Mouse (Mus musculus) limb, embryonic 10.5 days (tissue): ENCODE results near the gene Ptk6. TPM values are rescaled to one million over a fixed set of nuclear protein-coding genes. Genes with fewer than 3 reads are reported as not detected.
"Not testable (repeated sequence)": the region's sequence is repeated elsewhere in the genome, so short reads cannot be mapped to it uniquely, and the experiment has no call there.

Source experiments
- DNase-seq: peaks from one replicate; pipeline ENCODE4 v3.0.0-alpha.2; 2017; ENCODE audit warnings: low spot score
- H3K27ac ChIP-seq: fragments of 300-500 bp; sonication (generic); 2 replicates; pipeline ENCODE4 v1.5.1; 2016; ENCODE audit warnings: mild to moderate bottlenecking
- H3K27me3 ChIP-seq: fragments of 300-500 bp; sonication (generic); 2 replicates; pipeline ENCODE4 v1.6.1; 2016; ENCODE audit warnings: low read depth, mild to moderate bottlenecking; ENCODE audit not compliant: poor library complexity, severe bottlenecking
- H3K36me3 ChIP-seq: fragments of 300-500 bp; sonication (generic); 2 replicates; pipeline ENCODE4 v1.6.1; 2016; ENCODE audit warnings: mild to moderate bottlenecking, moderate library complexity
- H3K4me1 ChIP-seq: fragments of 300-500 bp; sonication (generic); 2 replicates; pipeline ENCODE4 v1.6.1; 2016
- H3K4me3 ChIP-seq: fragments of 300-500 bp; sonication (generic); 2 replicates; pipeline ENCODE4 v1.5.1; 2016; ENCODE audit warnings: mild to moderate bottlenecking, moderate library complexity
- H3K9me3 ChIP-seq: fragments of 300-500 bp; sonication (generic); replicated peaks from 2 replicates; pipeline ENCODE4 v1.6.1; 2016; ENCODE audit warnings: mild to moderate bottlenecking
- WGBS: fragments of 180-500 bp; shearing (Covaris S2); methylation state at CpG from one replicate; pipeline ENCODE4 v1.1.7; 2016; 5-methylcytosine and 5-hydroxymethylcytosine counted together
- polyA plus RNA-seq: library from polyadenylated mRNA; unstranded; fragments of >200 nt; fragmentation: Nextera tagmentation; extraction: Ambion mirVana; gene quantifications from 2 replicates; pipeline ENCODE4 v1.2.1, GENCODE M21; 2016

Gene Ptk6
- polyA plus RNA-seq, 1 experiment from 2014 or later = not detected

- H3K27ac ChIP-seq = peak overlapping the region; percentile 62; the same call in 1 of the 2 replicates
- no peaks in the 10 kb centered on the region for H3K36me3 ChIP-seq
- 5% methylated on average over 34 of the region's 34 CpGs for WGBS
- no peaks in the 10 kb centered on the region for H3K9me3 ChIP-seq
- peak overlapping the region; percentile 48 for H3K4me3 ChIP-seq
- peaks cover 60% of the 10 kb centered on the region for H3K27me3 ChIP-seq
- H3K4me1 ChIP-seq = peaks cover 31% of the 10 kb centered on the region
- no peak for DNase-seq
Observed at GRCm38 (mm10) chr2:181212389-181213020, 9.9 kb upstream of the Ptk6 start.

GRCm38 (mm10) chr2:181206118-181206517 is 3.5 kb upstream of the Ptk6 start:
- 82% methylated on average over 9 of the region's 9 CpGs for WGBS

GRCm38 (mm10) chr2:181205678-181206077 is 3.1 kb upstream of the Ptk6 start:
- WGBS = 85% methylated on average over 5 of the region's 5 CpGs
- Histone ChIP-seq H3K4me3 (no peak overlapping the region), H3K27me3 (peaks cover 21% of the 10 kb centered on the region), H3K4me1 (0 out of 2 replicates have a peak, but pooled peaks cover 7% of the 10 kb centered on the region), H3K36me3 (no peaks in the 10 kb centered on the region), H3K9me3 (no peaks in the 10 kb centered on the region), H3K27ac (no peak overlapping the region)
- DNase-seq = no peak

More at GRCm38 (mm10) chr2:181206118-181206517, 3.5 kb upstream of the Ptk6 start:
- Histone ChIP-seq H3K36me3 (no peaks in the 10 kb centered on the region), H3K4me1 (peaks cover 8% of the 10 kb centered on the region), H3K4me3 (no peak overlapping the region), H3K27me3 (peaks cover 24% of the 10 kb centered on the region), H3K27ac (no peak overlapping the region), H3K9me3 (no peaks in the 10 kb centered on the region)
- no peak for DNase-seq

- no peak overlapping the region for H3K4me3 ChIP-seq
- H3K36me3 ChIP-seq = no peaks in the 10 kb centered on the region
- H3K4me1 ChIP-seq = 0 out of 2 replicates have a peak, but pooled peaks cover 2% of the 10 kb centered on the region
- H3K9me3 ChIP-seq = no peaks in the 10 kb centered on the region
- WGBS = 90% methylated on average over 6 of the region's 6 CpGs
- no peak overlapping the region for H3K27ac ChIP-seq
- peaks cover 6% of the 10 kb centered on the region; the same call in 1 of the 2 replicates for H3K27me3 ChIP-seq
- DNase-seq = no peak
Observed at GRCm38 (mm10) chr2:181202886-181203285, 297 bp upstream of the Ptk6 start.

GRCm38 (mm10) chr2:181201606-181202005 is 983 bp downstream of the Ptk6 start:
- Histone ChIP-seq H3K36me3 (no peaks in the 10 kb centered on the region), H3K4me3 (no peak overlapping the region), H3K9me3 (no peaks in the 10 kb centered on the region), H3K4me1 (no peaks in the 10 kb centered on the region), H3K27ac (no peak overlapping the region), H3K27me3 (0 out of 2 replicates have a peak, but pooled peaks cover 3% of the 10 kb centered on the region)
- WGBS = 77% methylated on average over 3 of the region's 3 CpGs
- no peak for DNase-seq

- no peak overlapping the region for H3K4me3 ChIP-seq
- H3K36me3 ChIP-seq = no peaks in the 10 kb centered on the region
- no peak overlapping the region for H3K27ac ChIP-seq
- no peaks in the 10 kb centered on the region for H3K27me3 ChIP-seq
- WGBS = 84% methylated on average over 4 of the region's 4 CpGs
- no peaks in the 10 kb centered on the region for H3K4me1 ChIP-seq
- H3K9me3 ChIP-seq = no peaks in the 10 kb centered on the region
- DNase-seq = no peak
Observed at GRCm38 (mm10) chr2:181196628-181197300, 5.8 kb downstream of the Ptk6 start.

GRCm38 (mm10) chr2:181193044-181193443 is 9.5 kb downstream of the Ptk6 start:
- Histone ChIP-seq H3K27me3 (no peaks in the 10 kb centered on the region), H3K27ac (no peak overlapping the region), H3K36me3 (peaks cover 15% of the 10 kb centered on the region), H3K4me3 (no peak overlapping the region), H3K4me1 (peaks cover 15% of the 10 kb centered on the region), H3K9me3 (no peaks in the 10 kb centered on the region)
- WGBS = 84% methylated on average over 3 of the region's 3 CpGs
- DNase-seq = no peak

- WGBS = 71% methylated on average over 4 of the region's 4 CpGs
- Histone ChIP-seq H3K9me3 (no peaks in the 10 kb centered on the region), H3K27ac (no peak overlapping the region), H3K27me3 (no peaks in the 10 kb centered on the region), H3K4me3 (no peak overlapping the region), H3K36me3 (peaks cover 15% of the 10 kb centered on the region), H3K4me1 (peaks cover 16% of the 10 kb centered on the region)
- no peak for DNase-seq
Observed at GRCm38 (mm10) chr2:181191936-181192335, 10.7 kb downstream of the Ptk6 start.

- H3K27ac ChIP-seq, DNase-seq, H3K27me3 ChIP-seq, H3K4me3 ChIP-seq, H3K9me3 ChIP-seq: not testable (repeated sequence)
- peaks cover 15% of the 10 kb centered on the region for H3K36me3 ChIP-seq
- WGBS = 81% methylated on average over 4 of the region's 4 CpGs
- peaks cover 16% of the 10 kb centered on the region for H3K4me1 ChIP-seq
Observed at GRCm38 (mm10) chr2:181191385-181191784, 11.2 kb downstream of the Ptk6 start.

GRCm38 (mm10) chr2:181189321-181189720 is 13.3 kb downstream of the Ptk6 start:
- no peaks in the 10 kb centered on the region for H3K27me3 ChIP-seq
- H3K9me3 ChIP-seq = no peaks in the 10 kb centered on the region
- 89% methylated on average over 1 of the region's 1 CpGs for WGBS
- peaks cover 15% of the 10 kb centered on the region for H3K36me3 ChIP-seq
- no peak overlapping the region; the same call in 1 of the 2 replicates for H3K4me3 ChIP-seq
- DNase-seq = no peak
- no peak overlapping the region; the same call in 1 of the 2 replicates for H3K27ac ChIP-seq
- H3K4me1 ChIP-seq = peaks cover 16% of the 10 kb centered on the region

GRCm38 (mm10) chr2:181188681-181189080 is 13.9 kb downstream of the Ptk6 start:
- DNase-seq = peak; percentile 38
- WGBS = 53% methylated on average over 2 of the region's 2 CpGs
- Histone ChIP-seq H3K27me3 (no peaks in the 10 kb centered on the region), H3K36me3 (peaks cover 15% of the 10 kb centered on the region), H3K4me1 (peaks cover 16% of the 10 kb centered on the region), H3K27ac (peak overlapping the region; percentile 98), H3K4me3 (peak overlapping the region; percentile 68), H3K9me3 (no peaks in the 10 kb centered on the region)

GRCm38 (mm10) chr2:181187121-181188000 is 15.2 kb downstream of the Ptk6 start, which contains the start of gene Ppdpf:
TSS of gene Ppdpf (plus strand) at chr2:181187247.
- Histone ChIP-seq H3K4me1 (peaks cover 16% of the 10 kb centered on the region), H3K4me3 (peak within 1 kb of the TSS; percentile 68), H3K9me3 (no peaks in the 10 kb centered on the region), H3K27ac (peak within 1 kb of the TSS; percentile 98), H3K27me3 (no peaks in the 10 kb centered on the region), H3K36me3 (peaks cover 15% of the 10 kb centered on the region)
- peak; percentile 90 for DNase-seq
- under 1% methylated on average over 64 of the region's 64 CpGs for WGBS
